Mouse (Mus musculus) neural tube, embryonic 13.5 days (tissue): ENCODE results near the gene Prpf40b. TPM values are rescaled to one million over a fixed set of nuclear protein-coding genes. Genes with fewer than 3 reads are reported as not detected.
A peak's percentile ranks its signal among the peaks of the same experiment; 100 is the strongest.
"Not testable (repeated sequence)": the region's sequence is repeated elsewhere in the genome, so short reads cannot be mapped to it uniquely, and the experiment has no call there.

Experiments
- ATAC-seq: fragments of 200-750 bp; cut with Nextera tagmentation; 2 replicates; pipeline ENCODE4 v1.8.0; 2017; ENCODE audit warnings: low read depth, mild to moderate bottlenecking, moderate TSS enrichment, moderate library complexity
- H3K27ac ChIP-seq: fragments of 300-500 bp; sonication (generic); replicated peaks from 2 replicates; pipeline ENCODE4 v1.5.1; 2015; ENCODE audit warnings: moderate library complexity, mild to moderate bottlenecking, inconsistent platforms
- H3K27me3 ChIP-seq: fragments of 300-500 bp; sonication (generic); 2 replicates; pipeline ENCODE4 v1.6.1; 2015; ENCODE audit warnings: mild to moderate bottlenecking, inconsistent platforms
- H3K36me3 ChIP-seq: fragments of 300-500 bp; sonication (generic); 2 replicates; pipeline ENCODE4 v1.6.1; 2015; ENCODE audit warnings: mild to moderate bottlenecking, inconsistent platforms
- H3K4me1 ChIP-seq: fragments of 300-500 bp; sonication (generic); replicated peaks from 2 replicates; pipeline ENCODE4 v1.6.1; 2015; ENCODE audit warnings: inconsistent platforms
- H3K4me2 ChIP-seq: fragments of 300-500 bp; sonication (generic); 2 replicates; pipeline ENCODE4 v1.6.1; 2015; ENCODE audit warnings: inconsistent platforms, mild to moderate bottlenecking, moderate library complexity
- H3K4me3 ChIP-seq: fragments of 300-500 bp; sonication (generic); 2 replicates; pipeline ENCODE4 v1.5.1; 2015; ENCODE audit warnings: mild to moderate bottlenecking, inconsistent platforms
- H3K9ac ChIP-seq: fragments of 300-500 bp; sonication (generic); 2 replicates; pipeline ENCODE4 v1.6.1; 2015; ENCODE audit warnings: moderate library complexity, mild to moderate bottlenecking, inconsistent platforms
- H3K9me3 ChIP-seq: fragments of 300-500 bp; sonication (generic); 2 replicates; pipeline ENCODE4 v1.6.1; 2016; ENCODE audit warnings: inconsistent platforms
- WGBS: fragments of 180-500 bp; shearing (Covaris S2); methylation state at CpG from one replicate; pipeline ENCODE4 v1.1.7; 2015; 5-methylcytosine and 5-hydroxymethylcytosine counted together
- polyA plus RNA-seq: library from polyadenylated mRNA; unstranded; fragments of >200 nt; fragmentation: Nextera tagmentation; extraction: Ambion mirVana; gene quantifications from 2 replicates; pipeline ENCODE4 v1.2.1, GENCODE M21; 2015

Gene Prpf40b
- 90.1 and 101 TPM in 2 replicates for polyA plus RNA-seq

GRCm38 (mm10) chr15:99294813-99295374 lies at the start of gene Prpf40b:
Prpf40b (plus strand) TSS chr15:99295087.
- no peaks in the 10 kb centered on the region for H3K9me3 ChIP-seq
- H3K4me2 ChIP-seq: peak within 1 kb of the TSS; percentile 71
- H3K36me3 ChIP-seq: no peaks in the 10 kb centered on the region
- H3K9ac ChIP-seq: peak within 1 kb of the TSS; percentile 85
- H3K4me1 ChIP-seq: peaks cover 28% of the 10 kb centered on the region
- H3K4me3 ChIP-seq: peak within 1 kb of the TSS; percentile 72
- WGBS: under 1% methylated on average over 60 of the region's 64 CpGs
- ATAC-seq: peak; percentile 95
- no peaks in the 10 kb centered on the region for H3K27me3 ChIP-seq
- peak within 1 kb of the TSS; percentile 93 for H3K27ac ChIP-seq

- ATAC-seq, H3K27ac ChIP-seq, H3K9me3 ChIP-seq, H3K4me2 ChIP-seq, H3K9ac ChIP-seq, H3K4me3 ChIP-seq, H3K27me3 ChIP-seq: not testable (repeated sequence)
- H3K4me1 ChIP-seq: peaks cover 11% of the 10 kb centered on the region
- H3K36me3 ChIP-seq: peaks cover 77% of the 10 kb centered on the region
- WGBS: 91% methylated on average over 6 of the region's 6 CpGs
Measured at GRCm38 (mm10) chr15:99246736-99247135, 48.2 kb upstream of the Prpf40b start.

- Histone ChIP-seq H3K27ac (no peak overlapping the region), H3K27me3 (no peaks in the 10 kb centered on the region), H3K36me3 (peaks cover 58% of the 10 kb centered on the region), H3K4me2 (no peak overlapping the region), H3K4me3 (no peak overlapping the region), H3K4me1 (peaks cover 23% of the 10 kb centered on the region), H3K9ac (no peak overlapping the region), H3K9me3 (no peaks in the 10 kb centered on the region)
- no peak for ATAC-seq
- 87% methylated on average over 9 of the region's 9 CpGs for WGBS
Measured at GRCm38 (mm10) chr15:99248972-99249371, 45.9 kb upstream of the Prpf40b start.

- H3K9me3 ChIP-seq: no peaks in the 10 kb centered on the region
- peaks cover 23% of the 10 kb centered on the region for H3K4me1 ChIP-seq
- no peaks in the 10 kb centered on the region for H3K27me3 ChIP-seq
- 91% methylated on average over 11 of the region's 11 CpGs for WGBS
- H3K36me3 ChIP-seq: peaks cover 48% of the 10 kb centered on the region
- no peak for ATAC-seq
- no peak overlapping the region for H3K4me3 ChIP-seq
- H3K9ac ChIP-seq: no peak overlapping the region
- H3K27ac ChIP-seq: no peak overlapping the region
- no peak overlapping the region for H3K4me2 ChIP-seq
Measured at GRCm38 (mm10) chr15:99249938-99250337, 44.9 kb upstream of the Prpf40b start.

GRCm38 (mm10) chr15:99251111-99251510 lies 43.8 kb upstream of the Prpf40b start:
- 1% methylated on average over 14 of the region's 15 CpGs for WGBS
- H3K27ac ChIP-seq: peak overlapping the region; percentile 23; the same call in 1 of the 2 replicates
- H3K9me3 ChIP-seq, H3K27me3 ChIP-seq, ATAC-seq: not testable (repeated sequence)
- peak overlapping the region; percentile 84 for H3K4me2 ChIP-seq
- H3K36me3 ChIP-seq: peaks cover 36% of the 10 kb centered on the region
- H3K9ac ChIP-seq: peak overlapping the region; percentile 80
- peak overlapping the region; percentile 56 for H3K4me3 ChIP-seq
- peaks cover 23% of the 10 kb centered on the region for H3K4me1 ChIP-seq

GRCm38 (mm10) chr15:99251626-99252380 lies 43.1 kb upstream of the Prpf40b start, which contains the start of gene Mcrs1:
Mcrs1 (minus strand) TSS chr15:99251961.
- ATAC-seq: peak; percentile 91
- peaks cover 30% of the 10 kb centered on the region for H3K36me3 ChIP-seq
- H3K9ac ChIP-seq: peak within 1 kb of the TSS; percentile 80
- peak within 1 kb of the TSS; percentile 56 for H3K4me3 ChIP-seq
- WGBS: under 1% methylated on average over 52 of the region's 52 CpGs
- no peaks in the 10 kb centered on the region for H3K9me3 ChIP-seq
- H3K4me2 ChIP-seq: peak within 1 kb of the TSS; percentile 84
- peaks cover 3% of the 10 kb centered on the region; the same call in 1 of the 2 replicates for H3K27me3 ChIP-seq
- H3K27ac ChIP-seq: peak within 1 kb of the TSS; percentile 92
- H3K4me1 ChIP-seq: peaks cover 23% of the 10 kb centered on the region

GRCm38 (mm10) chr15:99252381-99253174 lies 42.3 kb upstream of the Prpf40b start:
- no peaks in the 10 kb centered on the region for H3K9me3 ChIP-seq
- H3K4me3 ChIP-seq: peak overlapping the region; percentile 56
- 5% methylated on average over 22 of the region's 22 CpGs for WGBS
- H3K4me1 ChIP-seq: peaks cover 23% of the 10 kb centered on the region
- peak overlapping the region; percentile 80 for H3K9ac ChIP-seq
- H3K27me3 ChIP-seq: peaks cover 3% of the 10 kb centered on the region; the same call in 1 of the 2 replicates
- H3K4me2 ChIP-seq: peak overlapping the region; percentile 84
- peak overlapping the region; percentile 92 for H3K27ac ChIP-seq
- peaks cover 22% of the 10 kb centered on the region for H3K36me3 ChIP-seq
- peak; percentile 55 for ATAC-seq

GRCm38 (mm10) chr15:99253175-99253479 lies 41.8 kb upstream of the Prpf40b start:
- Histone ChIP-seq H3K4me2 (peak overlapping the region; percentile 84), H3K4me3 (peak overlapping the region; percentile 56; the same call in 1 of the 2 replicates), H3K4me1 (peaks cover 23% of the 10 kb centered on the region), H3K36me3 (peaks cover 16% of the 10 kb centered on the region)
- H3K9me3 ChIP-seq, H3K9ac ChIP-seq, ATAC-seq, H3K27ac ChIP-seq, H3K27me3 ChIP-seq: not testable (repeated sequence)
- WGBS: 54% methylated on average over 2 of the region's 2 CpGs

- H3K9me3 ChIP-seq: no peaks in the 10 kb centered on the region
- no peak overlapping the region for H3K4me3 ChIP-seq
- H3K27ac ChIP-seq: no peak overlapping the region
- H3K4me2 ChIP-seq: no peak overlapping the region
- peaks cover 23% of the 10 kb centered on the region for H3K4me1 ChIP-seq
- WGBS: 98% methylated on average over 6 of the region's 6 CpGs
- peaks cover 10% of the 10 kb centered on the region; the same call in 1 of the 2 replicates for H3K36me3 ChIP-seq
- H3K9ac ChIP-seq: no peak overlapping the region
- no peak for ATAC-seq
- peaks cover 3% of the 10 kb centered on the region; the same call in 1 of the 2 replicates for H3K27me3 ChIP-seq
Measured at GRCm38 (mm10) chr15:99253772-99254171, 41.1 kb upstream of the Prpf40b start.

GRCm38 (mm10) chr15:99254477-99255005 lies 40.3 kb upstream of the Prpf40b start:
- H3K4me3 ChIP-seq: no peak overlapping the region
- no peak overlapping the region for H3K4me2 ChIP-seq
- no peak for ATAC-seq
- no peaks in the 10 kb centered on the region for H3K9me3 ChIP-seq
- WGBS: 82% methylated on average over 2 of the region's 2 CpGs
- H3K9ac ChIP-seq: no peak overlapping the region
- H3K4me1 ChIP-seq: peaks cover 23% of the 10 kb centered on the region
- peaks cover 2% of the 10 kb centered on the region; the same call in 1 of the 2 replicates for H3K36me3 ChIP-seq
- no peak overlapping the region for H3K27ac ChIP-seq
- H3K27me3 ChIP-seq: peaks cover 3% of the 10 kb centered on the region; the same call in 1 of the 2 replicates

GRCm38 (mm10) chr15:99255241-99255749 lies 39.6 kb upstream of the Prpf40b start:
- no peak overlapping the region for H3K4me3 ChIP-seq
- 78% methylated on average over 6 of the region's 6 CpGs for WGBS

More at GRCm38 (mm10) chr15:99255241-99255749, 39.6 kb upstream of the Prpf40b start:
- Histone ChIP-seq H3K9me3 (no peaks in the 10 kb centered on the region), H3K9ac (no peak overlapping the region), H3K27me3 (peaks cover 3% of the 10 kb centered on the region; the same call in 1 of the 2 replicates), H3K4me1 (peaks cover 20% of the 10 kb centered on the region), H3K27ac (no peak overlapping the region), H3K4me2 (no peak overlapping the region), H3K36me3 (no peaks in the 10 kb centered on the region)
- no peak for ATAC-seq
